ENCODE assay signal across 13 mouse cellular contexts in the genomic region with DNA sequence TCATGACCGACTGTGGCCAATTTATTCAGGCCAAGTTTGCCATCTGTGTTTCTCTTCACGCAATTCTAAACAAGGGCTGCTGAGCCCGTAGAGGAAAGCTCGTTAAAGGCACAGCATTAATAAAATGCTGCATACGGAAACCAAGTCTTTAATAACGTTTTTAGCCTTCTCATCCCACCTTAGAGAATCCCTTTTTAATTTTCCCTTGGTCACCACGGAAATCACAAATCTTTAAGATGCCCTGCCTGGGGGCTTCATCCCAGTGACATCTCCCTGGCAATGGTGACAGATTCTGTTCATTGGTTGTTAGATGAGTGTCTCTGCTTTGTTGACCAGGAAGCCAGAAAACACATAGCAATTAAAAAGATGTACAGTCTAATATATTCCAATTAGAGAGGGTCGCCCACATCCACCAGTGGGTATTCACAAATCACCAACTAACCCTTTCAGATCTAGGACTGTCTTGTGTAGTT. TPM values are rescaled to one million over a fixed set of nuclear protein-coding genes. Genes with fewer than 3 reads are reported as not detected.
DNase-seq lines count a peak whose midpoint lies in the region; ATAC-seq and TF ChIP-seq lines count a peak whose summit lies in the region.
"Had no signal": no experiment of that assay in that cellular context is flagged by ENCODE, and none has a peak within 500 bp of the region (broad histone marks: within the 10 kb centered on the region; RNA-seq: fewer than 3 reads in every experiment).

No protein-coding gene starts in this region.

- DNase-seq in brain, embryonic 18.5 days (ENCODE audit: low read depth, low spot score), result peak; percentile 40
- DNase-seq in cerebellum, adult 18-20 months, result peak; percentile 42 to 44
- DNase-seq in midbrain, postnatal 0 days (ENCODE audit: low spot score), result peak; percentile 49
- no peak for DNase-seq in thymus, postnatal 36 days
- DNase-seq: adrenal gland, postnatal 36 days; kidney, adult 2 months; lung, postnatal 36 days had no signal

- peak overlapping the region; percentile 15 for H3K4me2 ChIP-seq in forebrain, embryonic 15.5 days (replicated peaks)
- no peak overlapping the region for H3K4me2 ChIP-seq in midbrain, postnatal 0 days (ENCODE audit: low read depth, low read length, poor library complexity, severe bottlenecking)
- H3K4me2 ChIP-seq in heart, embryonic 11.5 days, result no peak overlapping the region
- H3K4me2 ChIP-seq: stomach, embryonic 15.5 days had no signal

- no peak overlapping the region for H3K4me3 ChIP-seq in forebrain, embryonic 15.5 days
- H3K4me3 ChIP-seq in midbrain, postnatal 0 days (ENCODE audit: low read depth, low read length), result no peak overlapping the region
- H3K4me3 ChIP-seq in heart, embryonic 11.5 days (ENCODE audit: low read depth, low read length), result no peak overlapping the region
- H3K4me3 ChIP-seq: erythroblast, embryonic 14.5 days; stomach, embryonic 15.5 days had no signal

- peaks cover 15% of the 10 kb centered on the region for H3K4me1 ChIP-seq in forebrain, embryonic 15.5 days
- H3K4me1 ChIP-seq in midbrain, postnatal 0 days (ENCODE audit: insufficient read depth, low read length), result no peaks in the 10 kb centered on the region
- no peaks in the 10 kb centered on the region for H3K4me1 ChIP-seq in heart, embryonic 11.5 days (ENCODE audit: control insufficient read depth, insufficient read depth, low read length)
- H3K4me1 ChIP-seq: stomach, embryonic 15.5 days had no signal

- no peak for TF ChIP-seq CTCF in midbrain, postnatal 0 days (IDR thresholded peaks at IDR 0.05)

- no peaks in the 10 kb centered on the region for H3K27me3 ChIP-seq in forebrain, embryonic 15.5 days
- H3K27me3 ChIP-seq in midbrain, postnatal 0 days (ENCODE audit: insufficient read depth, low read length), result no peaks in the 10 kb centered on the region
- no peaks in the 10 kb centered on the region for H3K27me3 ChIP-seq in heart, embryonic 11.5 days (ENCODE audit: control insufficient read depth, insufficient read depth, low read length)
- H3K27me3 ChIP-seq: stomach, embryonic 15.5 days had no signal

- peak; percentile 86 for ATAC-seq in forebrain, embryonic 15.5 days (replicated peaks)
- no peak for ATAC-seq in midbrain, postnatal 0 days (ENCODE audit: low FRiP score)
- ATAC-seq in heart, embryonic 11.5 days (replicated peaks; ENCODE audit: insufficient number of reproducible peaks, low FRiP score, low TSS enrichment), result no peak
- ATAC-seq in megakaryocyte, adult 5-6 weeks (ENCODE audit: poor library complexity, severe bottlenecking), result no peak

- peak overlapping the region; percentile 73 for H3K27ac ChIP-seq in forebrain, embryonic 15.5 days (replicated peaks)
- H3K27ac ChIP-seq in midbrain, postnatal 0 days (ENCODE audit: low read depth, low read length), result no peak overlapping the region
- no peak overlapping the region for H3K27ac ChIP-seq in heart, embryonic 11.5 days (ENCODE audit: low read depth, low read length)
- H3K27ac ChIP-seq: liver, embryonic 14.5 days; stomach, embryonic 15.5 days had no signal

- H3K9me3 ChIP-seq in forebrain, embryonic 15.5 days, result no peaks in the 10 kb centered on the region
- H3K9me3 ChIP-seq in midbrain, postnatal 0 days (ENCODE audit: low read length), result no peaks in the 10 kb centered on the region
- no peaks in the 10 kb centered on the region for H3K9me3 ChIP-seq in heart, embryonic 11.5 days (replicated peaks; ENCODE audit: control insufficient read depth, low read length)
- H3K9me3 ChIP-seq: stomach, embryonic 15.5 days had no signal

- 16% methylated on average over 8 of the region's 8 CpGs for WGBS in forebrain, embryonic 15.5 days
- 38% methylated on average over 8 of the region's 8 CpGs for WGBS in midbrain, postnatal 0 days
- WGBS in heart, embryonic 11.5 days (ENCODE audit: insufficient replicate concordance), result 73% methylated on average over 8 of the region's 8 CpGs

- no peak overlapping the region for H3K9ac ChIP-seq in forebrain, embryonic 15.5 days (replicated peaks)
- no peak overlapping the region for H3K9ac ChIP-seq in midbrain, postnatal 0 days (replicated peaks; ENCODE audit: low read length, poor library complexity, severe bottlenecking)
- no peak overlapping the region for H3K9ac ChIP-seq in heart, embryonic 11.5 days (ENCODE audit: low read depth, low read length)
- H3K9ac ChIP-seq: liver, embryonic 14.5 days; stomach, embryonic 15.5 days had no signal

- no peaks in the 10 kb centered on the region for H3K36me3 ChIP-seq in forebrain, embryonic 15.5 days
- H3K36me3 ChIP-seq in midbrain, postnatal 0 days (ENCODE audit: insufficient read depth, low read length), result no peaks in the 10 kb centered on the region
- no peaks in the 10 kb centered on the region for H3K36me3 ChIP-seq in heart, embryonic 11.5 days (ENCODE audit: control insufficient read depth, insufficient read depth, low read length)
- H3K36me3 ChIP-seq: stomach, embryonic 15.5 days had no signal

RNA-seq across cellular contexts. Expression of a gene that starts 35.1 kb away (rescaled TPM):
- 39.3 and 40.4 TPM in 2 replicates for polyA plus RNA-seq in forebrain, embryonic 15.5 days (2015; fragmentation: Nextera tagmentation; extraction: Ambion mirVana)
- 180 and 218 TPM in 2 replicates for total RNA-seq in midbrain, postnatal 0 days (2014; rRNA removed)
- 72.4 and 80.2 TPM in 2 replicates for polyA plus RNA-seq in midbrain, postnatal 0 days (2015; fragmentation: Nextera tagmentation; extraction: Ambion mirVana)
- 2.6 and 3.5 TPM in 2 replicates for polyA plus RNA-seq in heart, embryonic 11.5 days (2014; fragmentation: Nextera tagmentation; extraction: Ambion mirVana)
- 0.05 and 0.18 TPM in 2 replicates for total RNA-seq in megakaryocyte, adult 5-6 weeks (2015)
- total RNA-seq in megakaryocyte, adult 5-6 weeks (2017), result 0.04 and 0.62 TPM in 2 replicates

Comparison
In these comparisons a context has a peak if more than half of its experiments do, and no peak if none do; other contexts are left out.
1. DNase-seq: peak in brain, embryonic 18.5 days (single experiment), cerebellum, adult 18-20 months (2 of 2) and midbrain, postnatal 0 days (single experiment); none in thymus, postnatal 36 days (0 of 2).